Mouse (Mus musculus) spleen, adult 2 months (tissue): Measurements from ENCODE around the gene Btg2.

Source experiments
- CTCF ChIP-seq: fragments of 200-500 bp; IDR thresholded peaks from 2 replicates; pipeline ENCODE4 v1.5.1; 2011; ENCODE audit warnings: mild to moderate bottlenecking, inconsistent platforms; ENCODE audit not compliant: insufficient read depth, insufficient read length, insufficient replicate concordance; ENCODE audit errors: extremely low read depth
- POLR2A ChIP-seq: fragments of 200-500 bp; IDR thresholded peaks from 2 replicates; pipeline ENCODE4 v1.6.1; 2011; ENCODE audit warnings: low read depth, low read length, inconsistent platforms

DNA sequence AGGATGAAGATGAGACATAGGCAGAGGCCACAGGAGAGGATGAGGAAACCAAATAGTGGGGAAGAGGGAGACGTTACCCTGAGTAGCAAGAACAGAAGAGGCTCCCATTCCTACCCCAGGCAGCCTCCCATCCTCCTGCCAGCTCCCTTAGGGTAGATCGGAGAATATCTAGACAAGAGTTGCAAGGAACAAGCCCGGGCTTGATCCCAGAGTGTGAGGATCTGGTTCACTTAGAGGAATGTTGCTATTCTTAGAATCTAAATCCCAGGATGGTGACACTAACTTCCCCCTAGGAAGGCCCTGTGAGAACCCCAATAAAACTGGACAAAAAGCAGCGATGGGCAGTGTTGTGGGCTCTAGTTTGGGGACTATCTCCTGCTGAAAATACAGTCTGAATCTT is 22.0 kb upstream of the Btg2 start:
- TF ChIP-seq CTCF (no peak), POLR2A (no peak)
